Mouse (Mus musculus): ENCODE measurements around the gene Tln2. TPM values are rescaled to one million over a fixed set of nuclear protein-coding genes. Genes with fewer than 3 reads are reported as not detected.

Tln2 gene
- polyA plus RNA-seq, 1 experiment from 2014 or later, result 22.9 TPM

DNA sequence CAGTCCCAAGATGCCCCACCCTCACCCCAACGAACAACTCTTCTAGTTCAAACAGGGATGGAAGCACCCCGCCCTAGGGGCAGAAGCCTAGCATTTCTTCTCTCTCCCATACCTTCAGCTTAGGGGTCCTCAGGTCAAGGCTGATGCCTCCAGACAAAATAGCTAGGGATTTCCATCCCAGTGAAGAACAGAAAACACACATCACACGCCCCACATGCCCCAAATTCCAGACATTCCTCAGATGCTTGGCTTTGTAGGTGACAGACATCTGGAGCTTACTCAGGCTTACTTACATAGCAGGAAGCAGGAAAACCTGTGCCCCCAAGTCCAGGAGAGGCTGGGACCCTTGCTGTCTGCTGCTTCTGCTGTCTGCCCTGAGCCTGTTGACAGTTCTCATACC, 351.1 kb downstream of the Tln2 start:
- peaks cover 2% of the 10 kb centered on the region; the same call in 1 of the 2 replicates for H3K4me1 ChIP-seq (replicated peaks; ENCODE audit: control insufficient read depth, insufficient read depth, low read length)
- H3K9ac ChIP-seq (ENCODE audit: low read length), result no peak overlapping the region
- H3K4me2 ChIP-seq (ENCODE audit: low read depth, low read length, severe bottlenecking), result no peak overlapping the region
- H3K27me3 ChIP-seq (ENCODE audit: control insufficient read depth, insufficient read depth, low read length), result no peaks in the 10 kb centered on the region
- H3K36me3 ChIP-seq (ENCODE audit: control insufficient read depth, insufficient read depth, low read length), result no peaks in the 10 kb centered on the region
- H3K4me3 ChIP-seq (ENCODE audit: low read depth, low read length), result no peak overlapping the region
- ATAC-seq (replicated peaks; ENCODE audit: low FRiP score), result no peak
- H3K9me3 ChIP-seq (ENCODE audit: control insufficient read depth, low read length), result no peaks in the 10 kb centered on the region
- H3K27ac ChIP-seq (ENCODE audit: low read depth, low read length), result no peak overlapping the region
- WGBS, result 14% methylated on average over 3 of the region's 3 CpGs
- no peak for DNase-seq (ENCODE audit: low spot score)

DNA sequence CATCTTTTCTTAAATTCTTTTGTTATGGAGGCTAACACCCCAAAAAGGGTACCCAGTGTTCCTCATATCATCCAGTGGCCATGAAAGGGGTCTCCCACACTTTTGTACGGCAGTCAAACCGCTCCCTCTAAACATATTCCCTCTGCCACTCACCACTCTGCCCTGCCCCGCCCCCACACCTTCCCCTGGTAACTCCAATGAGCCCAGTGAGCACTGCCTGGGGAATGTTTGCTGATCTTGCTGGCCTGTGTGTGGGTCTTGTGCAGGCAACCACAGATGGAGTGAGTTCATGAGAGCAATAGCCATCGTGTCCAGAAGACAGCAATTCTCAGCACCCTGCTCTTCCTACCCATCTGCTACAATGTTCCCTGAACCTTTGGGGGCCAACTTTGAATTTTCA, 354.3 kb downstream of the Tln2 start:
- H3K9me3 ChIP-seq (ENCODE audit: control insufficient read depth, low read length), result no peaks in the 10 kb centered on the region
- no peak overlapping the region for H3K4me3 ChIP-seq (ENCODE audit: low read depth, low read length)
- no peak for DNase-seq (ENCODE audit: low spot score)
- H3K9ac ChIP-seq (ENCODE audit: low read length), result no peak overlapping the region
- 76% methylated on average over 4 of the region's 4 CpGs for WGBS
- H3K4me1 ChIP-seq (replicated peaks; ENCODE audit: control insufficient read depth, insufficient read depth, low read length), result peaks cover 2% of the 10 kb centered on the region; the same call in 1 of the 2 replicates
- no peak for ATAC-seq (replicated peaks; ENCODE audit: low FRiP score)
- H3K27me3 ChIP-seq (ENCODE audit: control insufficient read depth, insufficient read depth, low read length), result no peaks in the 10 kb centered on the region
- no peaks in the 10 kb centered on the region for H3K36me3 ChIP-seq (ENCODE audit: control insufficient read depth, insufficient read depth, low read length)
- H3K4me2 ChIP-seq (ENCODE audit: low read depth, low read length, severe bottlenecking), result no peak overlapping the region
- H3K27ac ChIP-seq (ENCODE audit: low read depth, low read length), result no peak overlapping the region

DNA sequence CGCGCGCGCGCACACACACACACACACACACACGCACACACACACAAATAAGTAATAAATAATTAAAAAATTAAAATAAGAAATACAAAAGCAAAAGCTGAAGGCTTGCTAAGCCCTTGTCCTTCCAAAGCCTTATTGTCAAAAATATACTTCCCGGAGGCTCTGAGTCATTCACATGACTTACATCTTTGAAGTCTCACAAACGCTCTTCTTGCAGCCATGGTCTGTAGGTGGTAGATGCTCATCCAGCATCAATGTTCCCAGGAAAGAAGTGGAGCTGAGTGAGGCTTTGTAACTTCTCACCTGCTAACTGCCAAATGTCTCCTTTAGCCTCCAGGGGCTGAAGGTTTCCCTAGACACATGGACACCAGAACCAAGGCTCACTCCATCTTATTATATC, 362.9 kb downstream of the Tln2 start:
- Histone ChIP-seq H3K27ac (ENCODE audit: low read depth, low read length) (no peak overlapping the region), H3K9me3 (ENCODE audit: control insufficient read depth, low read length) (no peaks in the 10 kb centered on the region), H3K4me1 (replicated peaks; ENCODE audit: control insufficient read depth, insufficient read depth, low read length) (no peaks in the 10 kb centered on the region), H3K9ac (ENCODE audit: low read length) (no peak overlapping the region), H3K4me2 (ENCODE audit: low read depth, low read length, severe bottlenecking) (no peak overlapping the region), H3K36me3 (ENCODE audit: control insufficient read depth, insufficient read depth, low read length) (no peaks in the 10 kb centered on the region), H3K4me3 (ENCODE audit: low read depth, low read length) (no peak overlapping the region), H3K27me3 (ENCODE audit: control insufficient read depth, insufficient read depth, low read length) (no peaks in the 10 kb centered on the region)
- DNase-seq (ENCODE audit: low spot score), result no peak
- no peak for ATAC-seq (replicated peaks; ENCODE audit: low FRiP score)
- 96% methylated on average over 8 of the region's 8 CpGs for WGBS

DNA sequence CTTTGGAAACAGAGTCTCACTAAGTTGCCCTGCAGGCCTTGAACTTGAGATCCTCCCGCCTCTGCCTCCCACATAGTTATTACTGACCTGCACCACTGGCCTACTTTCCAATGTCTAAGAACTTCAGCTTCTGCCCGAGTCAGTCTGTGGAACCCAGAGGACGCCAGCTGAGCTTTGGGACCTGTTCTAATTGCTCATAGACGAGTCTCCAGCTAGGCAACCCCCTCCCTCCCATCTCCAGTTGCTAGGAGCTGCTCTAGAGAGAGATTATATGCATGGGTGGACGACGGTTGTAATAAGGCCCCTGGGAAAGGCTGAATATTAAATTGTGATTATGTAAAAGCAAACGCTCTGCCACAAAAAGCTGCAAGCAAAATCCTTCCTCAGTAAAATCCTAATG, 364.2 kb downstream of the Tln2 start:
- Histone ChIP-seq H3K4me2 (ENCODE audit: low read depth, low read length, severe bottlenecking) (no peak overlapping the region), H3K27me3 (ENCODE audit: control insufficient read depth, insufficient read depth, low read length) (no peaks in the 10 kb centered on the region), H3K9me3 (ENCODE audit: control insufficient read depth, low read length) (no peaks in the 10 kb centered on the region), H3K27ac (ENCODE audit: low read depth, low read length) (no peak overlapping the region), H3K9ac (ENCODE audit: low read length) (no peak overlapping the region), H3K4me3 (ENCODE audit: low read depth, low read length) (no peak overlapping the region), H3K36me3 (ENCODE audit: control insufficient read depth, insufficient read depth, low read length) (no peaks in the 10 kb centered on the region), H3K4me1 (replicated peaks; ENCODE audit: control insufficient read depth, insufficient read depth, low read length) (no peaks in the 10 kb centered on the region)
- 53% methylated on average over 7 of the region's 7 CpGs for WGBS
- DNase-seq (ENCODE audit: low spot score), result no peak
- no peak for ATAC-seq (replicated peaks; ENCODE audit: low FRiP score)

DNA sequence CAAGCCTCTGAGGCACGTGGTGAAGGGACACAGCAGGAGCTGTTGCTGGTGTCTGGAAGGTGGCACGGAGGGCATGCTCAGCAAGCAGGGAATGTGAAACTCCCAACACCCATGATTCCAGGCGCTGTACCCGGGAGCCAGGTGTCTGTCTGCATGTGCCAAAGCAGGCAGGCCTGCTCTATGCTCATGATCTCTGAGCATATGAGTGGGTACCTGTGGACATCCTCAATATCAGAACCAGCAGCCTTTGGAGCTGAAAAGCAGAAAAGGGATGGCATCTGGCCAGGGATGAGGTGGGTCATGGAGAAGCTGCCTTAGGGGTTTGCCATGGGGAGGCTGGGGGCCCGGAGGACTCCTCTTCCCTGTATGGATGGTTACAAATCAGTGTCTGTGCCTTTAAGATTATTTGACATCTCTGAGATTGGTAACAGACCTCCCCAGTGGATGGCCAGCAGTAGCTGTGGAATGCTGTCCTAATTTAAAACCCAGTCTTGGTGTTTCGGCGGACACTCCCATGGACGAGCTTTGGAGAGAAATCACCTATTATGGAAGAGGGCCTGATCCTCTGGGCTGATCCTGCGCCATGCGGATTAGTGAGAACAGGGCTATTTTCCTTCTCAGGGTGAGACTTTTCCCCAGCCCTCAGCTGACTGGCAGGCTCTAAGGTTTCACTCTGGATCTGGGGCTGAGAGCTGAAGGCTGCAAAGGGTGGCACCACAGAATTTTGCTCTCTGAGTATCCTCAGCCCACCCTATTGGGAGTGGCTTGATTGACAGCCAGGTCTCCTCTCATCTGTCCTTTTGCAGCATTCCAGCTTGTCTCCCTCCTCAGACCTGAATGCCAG, 367.8 kb downstream of the Tln2 start:
- Histone ChIP-seq H3K4me1 (replicated peaks; ENCODE audit: control insufficient read depth, insufficient read depth, low read length) (no peaks in the 10 kb centered on the region), H3K9ac (ENCODE audit: low read length) (no peak overlapping the region), H3K4me3 (ENCODE audit: low read depth, low read length) (no peak overlapping the region), H3K4me2 (ENCODE audit: low read depth, low read length, severe bottlenecking) (no peak overlapping the region), H3K36me3 (ENCODE audit: control insufficient read depth, insufficient read depth, low read length) (no peaks in the 10 kb centered on the region), H3K27me3 (ENCODE audit: control insufficient read depth, insufficient read depth, low read length) (no peaks in the 10 kb centered on the region), H3K9me3 (ENCODE audit: control insufficient read depth, low read length) (no peaks in the 10 kb centered on the region), H3K27ac (ENCODE audit: low read depth, low read length) (no peak overlapping the region)
- DNase-seq (ENCODE audit: low spot score) (no peak), ATAC-seq (replicated peaks; ENCODE audit: low FRiP score) (no peak)
- 43% methylated on average over 10 of the region's 10 CpGs for WGBS

DNA sequence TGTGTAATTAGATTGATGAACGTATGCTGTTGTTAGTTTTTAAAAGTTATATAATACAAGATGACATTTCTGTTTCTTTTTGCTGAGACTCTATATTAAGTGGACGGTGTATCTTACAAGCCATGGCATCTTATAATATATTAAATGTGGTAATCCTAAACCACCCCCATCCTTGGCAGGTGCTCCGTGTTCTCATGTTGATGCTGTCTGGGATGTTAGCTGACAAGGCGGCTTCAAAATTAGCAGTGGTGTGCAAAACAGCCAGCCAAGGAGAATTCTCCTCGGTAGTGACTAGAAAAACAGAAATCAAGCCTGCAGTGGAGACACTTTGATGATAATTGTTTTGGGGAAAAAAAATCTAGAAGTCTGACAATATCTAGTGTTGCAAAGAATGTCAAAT, 371.8 kb downstream of the Tln2 start:
- Histone ChIP-seq H3K9ac (ENCODE audit: low read length) (no peak overlapping the region), H3K27ac (ENCODE audit: low read depth, low read length) (no peak overlapping the region), H3K36me3 (ENCODE audit: control insufficient read depth, insufficient read depth, low read length) (no peaks in the 10 kb centered on the region), H3K4me2 (ENCODE audit: low read depth, low read length, severe bottlenecking) (no peak overlapping the region), H3K4me1 (replicated peaks; ENCODE audit: control insufficient read depth, insufficient read depth, low read length) (no peaks in the 10 kb centered on the region), H3K4me3 (ENCODE audit: low read depth, low read length) (no peak overlapping the region), H3K9me3 (ENCODE audit: control insufficient read depth, low read length) (no peaks in the 10 kb centered on the region), H3K27me3 (ENCODE audit: control insufficient read depth, insufficient read depth, low read length) (no peaks in the 10 kb centered on the region)
- 88% methylated on average over 5 of the region's 5 CpGs for WGBS
- ATAC-seq (replicated peaks; ENCODE audit: low FRiP score), result no peak
- no peak for DNase-seq (ENCODE audit: low spot score)

DNA sequence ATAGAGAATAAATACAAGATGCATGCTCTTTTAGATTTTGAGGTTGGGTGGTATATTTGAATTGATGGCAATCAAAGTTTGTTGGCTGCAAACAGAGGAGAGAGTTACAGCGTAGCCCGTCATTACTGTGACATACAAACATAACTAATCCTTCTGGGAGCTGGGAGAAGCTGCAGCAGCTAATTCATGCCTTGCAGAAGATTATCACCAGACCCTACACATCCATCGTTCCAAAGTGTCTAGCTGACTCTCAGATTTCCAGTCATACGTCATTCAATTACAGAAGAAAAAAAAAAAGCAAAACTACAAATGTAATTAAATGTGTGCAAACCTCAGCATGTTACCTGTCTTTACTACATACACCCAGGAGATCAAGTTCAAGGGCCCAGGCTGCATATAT, 372.3 kb downstream of the Tln2 start:
- H3K27ac ChIP-seq (ENCODE audit: low read depth, low read length), result no peak overlapping the region
- H3K9me3 ChIP-seq (ENCODE audit: control insufficient read depth, low read length), result no peaks in the 10 kb centered on the region
- DNase-seq (ENCODE audit: low spot score) (no peak), ATAC-seq (replicated peaks; ENCODE audit: low FRiP score) (no peak)
- no peak overlapping the region for H3K9ac ChIP-seq (ENCODE audit: low read length)
- H3K4me3 ChIP-seq (ENCODE audit: low read depth, low read length), result no peak overlapping the region
- H3K4me1 ChIP-seq (replicated peaks; ENCODE audit: control insufficient read depth, insufficient read depth, low read length), result no peaks in the 10 kb centered on the region
- H3K4me2 ChIP-seq (ENCODE audit: low read depth, low read length, severe bottlenecking), result no peak overlapping the region
- H3K27me3 ChIP-seq (ENCODE audit: control insufficient read depth, insufficient read depth, low read length), result no peaks in the 10 kb centered on the region
- H3K36me3 ChIP-seq (ENCODE audit: control insufficient read depth, insufficient read depth, low read length), result no peaks in the 10 kb centered on the region
- 86% methylated on average over 4 of the region's 4 CpGs for WGBS

DNA sequence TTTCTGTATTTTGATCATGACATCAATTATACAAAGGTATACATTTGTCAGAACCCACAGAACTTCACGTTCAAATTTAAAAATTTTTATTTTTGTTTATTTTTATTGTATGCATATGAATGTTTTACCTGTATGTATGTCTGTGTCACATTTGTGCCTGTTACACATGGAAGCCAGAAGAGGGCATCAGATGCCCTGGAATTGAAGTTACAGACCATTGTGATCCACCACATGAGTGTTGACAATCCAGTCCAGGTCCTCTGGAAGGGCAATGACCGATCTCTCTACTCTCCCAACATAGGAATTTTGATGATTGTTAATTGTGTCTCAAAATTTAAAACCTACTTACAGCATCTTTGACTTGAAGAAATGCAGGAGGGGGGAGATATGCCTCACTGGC, 374.9 kb downstream of the Tln2 start:
- H3K9me3 ChIP-seq (ENCODE audit: control insufficient read depth, low read length), result no peaks in the 10 kb centered on the region
- ATAC-seq (replicated peaks; ENCODE audit: low FRiP score) (no peak), DNase-seq (ENCODE audit: low spot score) (no peak)
- no peaks in the 10 kb centered on the region for H3K36me3 ChIP-seq (ENCODE audit: control insufficient read depth, insufficient read depth, low read length)
- H3K4me1 ChIP-seq (replicated peaks; ENCODE audit: control insufficient read depth, insufficient read depth, low read length), result no peaks in the 10 kb centered on the region
- 79% methylated on average over 2 of the region's 2 CpGs for WGBS
- H3K27ac ChIP-seq (ENCODE audit: low read depth, low read length), result no peak overlapping the region
- no peaks in the 10 kb centered on the region for H3K27me3 ChIP-seq (ENCODE audit: control insufficient read depth, insufficient read depth, low read length)
- H3K4me2 ChIP-seq (ENCODE audit: low read depth, low read length, severe bottlenecking), result no peak overlapping the region
- H3K9ac ChIP-seq (ENCODE audit: low read length), result no peak overlapping the region
- H3K4me3 ChIP-seq (ENCODE audit: low read depth, low read length), result no peak overlapping the region

DNA sequence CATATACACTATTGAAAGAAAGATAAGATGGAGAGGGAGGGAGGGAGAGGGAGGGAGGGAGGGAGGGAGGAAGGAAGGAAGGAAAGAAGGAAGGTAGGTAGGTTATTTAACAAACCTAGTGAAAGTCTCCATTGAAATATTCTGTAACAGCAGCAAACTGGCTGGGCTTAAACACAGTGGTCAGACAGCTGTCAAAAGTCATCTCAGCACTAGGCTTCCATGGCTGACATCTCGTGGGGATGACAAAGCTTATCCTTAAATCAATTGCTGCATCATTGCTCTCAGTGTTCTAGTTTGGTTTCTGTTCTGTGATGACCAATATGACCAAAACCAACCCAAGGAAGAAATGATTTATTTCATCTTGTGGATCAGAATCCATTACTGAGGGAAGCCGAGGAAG, 376.0 kb downstream of the Tln2 start:
- Histone ChIP-seq H3K4me2 (ENCODE audit: low read depth, low read length, severe bottlenecking) (no peak overlapping the region), H3K27me3 (ENCODE audit: control insufficient read depth, insufficient read depth, low read length) (no peaks in the 10 kb centered on the region), H3K9ac (ENCODE audit: low read length) (no peak overlapping the region), H3K4me1 (replicated peaks; ENCODE audit: control insufficient read depth, insufficient read depth, low read length) (no peaks in the 10 kb centered on the region), H3K27ac (ENCODE audit: low read depth, low read length) (no peak overlapping the region), H3K9me3 (ENCODE audit: control insufficient read depth, low read length) (no peaks in the 10 kb centered on the region), H3K4me3 (ENCODE audit: low read depth, low read length) (no peak overlapping the region), H3K36me3 (ENCODE audit: control insufficient read depth, insufficient read depth, low read length) (no peaks in the 10 kb centered on the region)
- WGBS, result 83% methylated on average over 2 of the region's 2 CpGs
- ATAC-seq (replicated peaks; ENCODE audit: low FRiP score) (no peak), DNase-seq (ENCODE audit: low spot score) (no peak)

Measured in forebrain, embryonic 11.5 days (tissue).